Mouse (Mus musculus) kidney, adult 18-20 months (tissue): ENCODE data around the gene Fhl2.

Experiments used
- DNase-seq: peaks from one replicate; pipeline ENCODE4 v3.0.0; 2021

Fhl2 gene

DNA sequence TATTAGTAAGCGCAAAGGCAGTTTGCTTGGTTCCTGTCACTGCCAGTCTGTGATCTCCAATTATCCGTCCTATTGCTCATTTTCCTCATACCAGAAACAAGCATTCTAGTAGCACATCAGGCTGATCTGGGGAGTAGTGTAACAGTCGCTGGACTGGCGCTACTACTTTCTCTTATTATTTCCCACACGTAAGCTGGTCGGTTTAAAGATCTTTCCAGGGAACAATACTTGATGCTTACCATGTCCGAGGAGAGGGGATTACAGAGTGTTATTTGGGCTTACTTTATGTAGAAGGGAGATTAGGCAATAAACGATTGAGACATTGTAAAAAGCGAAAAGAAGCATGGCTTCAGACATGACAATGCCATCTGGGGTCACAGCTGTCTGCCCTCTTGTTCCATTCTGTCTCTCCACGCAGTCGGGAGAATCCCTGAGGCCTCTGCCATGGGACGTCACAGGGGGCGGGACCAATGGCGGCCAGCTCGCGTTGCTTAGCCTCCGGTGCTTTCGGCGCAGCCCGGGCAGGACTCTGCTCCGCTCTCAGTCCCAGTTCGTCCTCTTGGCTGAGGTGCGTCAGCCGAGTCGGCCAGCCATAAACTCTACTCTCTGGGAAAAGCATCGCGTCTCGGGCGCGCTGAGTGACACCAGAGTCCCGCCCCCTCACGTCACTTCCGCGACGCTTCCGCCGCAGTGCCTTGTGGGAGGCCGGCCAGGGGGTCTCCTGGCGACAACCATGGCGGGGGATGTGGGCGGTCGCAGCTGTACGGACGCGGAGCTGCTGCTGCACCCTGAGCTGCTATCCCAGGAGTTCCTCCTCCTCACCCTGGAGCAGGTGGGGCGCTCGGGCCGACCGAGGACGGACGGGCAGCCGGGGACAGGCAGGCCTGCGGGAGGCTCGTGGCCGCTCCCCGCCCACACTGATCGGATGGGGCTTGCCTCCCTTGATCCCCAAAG lies 98.5 kb downstream of the Fhl2 start, which contains the start of the genes Tgfbrap1 and AI597479:
Gene Tgfbrap1 (minus strand): TSS at position 607 of the 954 bp plus-strand sequence.
Gene AI597479 (plus strand): TSS at position 680 of the 954 bp plus-strand sequence.
- DNase-seq: peak; percentile 97

DNA sequence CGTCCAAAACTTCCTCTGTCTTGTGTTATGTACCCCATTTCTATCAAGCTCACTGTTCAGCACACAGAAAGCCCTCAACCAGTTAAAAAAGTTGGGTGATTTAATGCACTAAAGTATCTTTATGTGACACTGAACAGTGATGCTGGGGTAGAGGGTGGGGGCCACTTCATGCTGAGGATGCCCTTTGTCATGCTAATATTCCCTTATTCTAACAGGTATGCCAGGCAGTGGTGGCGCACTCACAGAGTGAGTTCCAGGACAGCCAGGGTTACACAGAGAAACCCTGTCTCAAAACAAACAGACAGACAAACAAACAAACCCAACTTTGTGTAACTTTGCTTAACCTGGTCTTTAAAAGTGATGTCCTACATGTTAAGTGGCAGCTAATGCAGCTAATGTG lies 102.6 kb downstream of the Fhl2 start:
- DNase-seq: no peak

DNA sequence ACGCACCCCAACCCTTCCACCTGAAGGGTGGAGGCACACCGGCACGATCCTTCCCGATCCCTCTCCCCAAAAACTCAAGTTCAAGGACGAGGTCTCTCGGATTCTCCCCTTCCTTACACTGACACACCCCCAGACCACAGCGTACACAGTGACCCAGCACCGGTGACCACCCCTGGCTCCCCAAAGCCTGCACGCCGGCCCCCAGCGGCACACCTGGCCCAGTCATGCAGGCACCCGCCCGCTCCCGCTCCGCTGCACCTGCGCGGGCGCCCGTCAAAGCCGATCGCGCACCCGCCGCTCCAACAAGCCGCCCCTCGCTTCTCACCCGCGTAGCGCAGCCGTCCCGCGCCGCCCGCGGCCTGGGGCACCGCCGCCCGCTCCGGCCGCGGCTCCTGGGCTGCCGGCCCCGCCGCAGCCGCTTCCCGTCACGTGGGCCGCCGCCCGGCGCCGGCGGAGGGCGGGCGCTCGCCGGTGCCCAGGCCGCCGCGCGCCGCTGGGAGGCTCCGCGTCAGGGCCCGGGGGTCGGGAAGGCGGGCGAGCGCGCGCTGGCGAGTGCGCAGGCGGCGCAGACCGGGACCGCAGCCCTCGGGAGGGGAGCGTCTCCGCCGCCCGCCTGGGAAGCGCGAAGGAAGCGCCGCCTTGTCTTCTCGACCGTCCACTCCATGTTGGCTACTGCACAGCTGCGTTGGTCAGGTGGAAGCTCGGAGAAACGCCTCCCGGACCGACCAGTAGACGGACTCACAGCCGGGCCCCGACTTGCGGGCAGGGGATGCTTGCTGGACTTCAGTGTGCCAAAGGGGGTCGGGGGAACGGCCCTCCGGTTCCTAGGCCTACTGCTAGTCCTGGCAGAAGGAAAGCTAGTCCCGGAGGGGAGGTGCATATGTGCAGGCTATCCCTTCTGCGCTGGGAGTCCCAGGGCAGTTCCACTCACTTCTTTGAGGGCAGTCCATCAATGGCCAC lies 104.4 kb downstream of the Fhl2 start:
- DNase-seq: peak; percentile 84

DNA sequence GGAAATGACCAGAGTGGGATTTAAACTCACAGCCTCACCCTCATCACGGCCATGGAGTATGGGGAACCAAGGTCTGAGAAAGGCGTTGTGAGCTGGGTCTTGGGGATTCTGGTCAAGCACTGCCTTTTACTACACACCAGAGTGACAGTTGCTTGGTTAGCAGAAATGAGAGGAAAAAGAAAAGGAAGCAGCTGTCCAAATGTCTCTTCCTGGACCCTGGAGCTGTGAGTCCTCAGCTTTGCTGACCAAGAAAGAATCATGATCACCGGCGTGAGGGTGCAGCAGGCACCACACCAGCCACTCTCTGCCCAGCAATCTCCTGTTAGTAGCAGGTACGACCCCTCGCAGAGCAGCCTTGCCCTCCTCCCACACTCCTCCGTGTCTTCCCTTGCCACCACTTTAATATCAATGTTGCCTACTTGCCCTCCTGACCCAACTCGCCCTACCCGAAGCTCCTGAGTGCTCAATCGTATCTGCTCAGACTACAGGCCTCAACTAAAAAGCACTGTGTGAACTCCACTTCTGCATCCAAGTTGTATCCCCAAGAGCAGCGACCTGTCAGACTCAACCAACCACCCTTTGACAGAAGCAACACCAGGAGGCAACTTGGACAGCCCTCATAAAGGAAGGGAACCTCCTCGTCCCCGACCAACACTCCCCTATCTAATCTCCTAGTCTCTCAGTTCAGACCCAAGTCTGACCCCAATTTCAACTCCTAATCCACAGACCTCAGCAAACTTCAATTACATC lies 105.3 kb downstream of the Fhl2 start:
- no peak for DNase-seq

DNA sequence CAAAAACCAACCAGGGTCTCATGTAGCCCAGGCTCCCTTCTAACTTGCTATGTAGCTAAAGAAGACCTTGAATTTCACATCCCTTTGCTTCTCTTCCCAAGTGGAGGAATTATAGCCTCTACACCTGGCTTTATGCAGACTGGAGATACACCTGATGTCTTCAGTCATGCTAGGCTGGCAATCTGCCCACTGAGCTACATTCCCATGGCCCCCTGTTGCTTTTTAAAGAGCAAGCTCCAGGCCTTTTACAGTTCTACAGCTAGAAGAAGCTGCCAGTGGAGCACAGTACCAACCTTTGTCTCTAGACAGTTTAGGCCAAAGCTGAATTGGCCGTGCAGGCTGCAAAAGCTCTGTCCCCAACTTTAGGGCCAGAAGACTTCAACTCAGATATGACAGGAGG lies 106.4 kb downstream of the Fhl2 start:
- no peak for DNase-seq

DNA sequence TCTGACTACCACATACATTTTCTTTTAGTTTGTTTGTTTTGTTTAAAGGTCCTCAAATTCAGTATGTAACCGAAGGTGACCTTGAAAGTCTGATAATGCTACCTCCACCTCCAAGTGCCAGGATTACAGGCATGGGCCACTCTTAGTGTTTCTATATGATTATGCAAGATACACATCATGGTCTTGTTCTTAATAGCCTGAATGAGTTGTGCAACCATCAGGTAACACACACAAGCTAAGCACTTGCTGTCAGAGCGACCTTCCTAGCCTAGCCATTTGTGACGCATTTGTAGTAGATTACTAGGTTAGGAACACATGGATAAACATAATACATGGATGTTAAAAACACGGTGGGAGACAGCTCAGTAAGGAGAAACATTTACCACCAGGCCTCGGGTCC lies 113.8 kb downstream of the Fhl2 start:
- DNase-seq: no peak

DNA sequence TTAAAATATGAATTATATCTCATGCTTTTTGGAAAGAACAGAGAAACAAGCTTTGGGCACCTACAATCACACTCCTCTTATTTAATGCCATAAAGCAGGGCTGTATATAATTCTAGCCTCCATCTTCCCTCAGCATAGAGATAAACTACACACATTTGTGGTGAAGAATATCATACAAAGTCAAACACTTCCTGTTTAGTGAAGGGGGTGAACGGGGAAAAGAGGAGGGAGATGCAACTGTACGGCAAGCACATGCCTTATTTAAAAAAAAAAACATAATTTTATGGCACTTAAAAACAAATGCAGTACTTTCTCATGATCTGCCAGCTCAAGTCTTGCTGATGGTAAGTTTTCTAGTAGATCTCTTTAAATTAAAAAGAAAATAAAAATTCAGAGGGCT lies 118.7 kb downstream of the Fhl2 start:
- no peak for DNase-seq

DNA sequence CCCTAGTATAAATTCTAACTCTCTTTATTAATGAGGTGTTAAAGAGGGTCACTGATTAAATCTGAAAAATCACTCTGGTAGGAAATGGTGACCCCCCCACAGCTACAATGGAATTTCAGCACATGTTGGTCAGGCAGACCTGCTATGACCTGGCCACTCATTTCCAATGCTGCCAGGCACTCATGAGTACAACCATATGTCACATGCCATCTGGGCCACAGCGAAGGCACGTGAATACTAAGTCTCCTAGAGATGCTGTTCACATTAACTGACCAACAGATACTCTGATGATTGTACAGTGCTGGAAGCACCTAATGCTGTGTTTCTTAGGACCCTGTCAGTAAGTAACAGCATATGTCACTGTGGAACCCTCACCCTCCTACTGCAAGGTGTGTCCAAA lies 122.0 kb downstream of the Fhl2 start:
- DNase-seq: no peak
